Mouse (Mus musculus) cerebellum, adult 2 months (tissue): ENCODE measurements at regions not wholly inside any gene's neighbourhood (a gene's known extent, or its start where the extent isn't known, plus 50 kb on each side); places are given as distances from the start of the nearest gene placed in this dataset.

ENCODE experiments used
- DNase-seq, 2 experiments: peaks; one replicate each; pipeline ENCODE4 v3.0.0; 2021
- H3K27ac ChIP-seq: fragments of 200-500 bp; 2 replicates; pipeline ENCODE4 v1.5.1; 2012; ENCODE audit warnings: low read length, control low read depth, inconsistent platforms; ENCODE audit not compliant: insufficient read depth
- H3K27me3 ChIP-seq: fragments of 200-500 bp; 2 replicates; pipeline ENCODE4 v1.6.1; 2012; ENCODE audit warnings: inconsistent platforms, mild to moderate bottlenecking, low read length, moderate library complexity; ENCODE audit not compliant: control insufficient read depth, insufficient read depth
- H3K4me1 ChIP-seq: fragments of 200-500 bp; 2 replicates; pipeline ENCODE4 v1.6.1; 2011; ENCODE audit warnings: low read length; ENCODE audit not compliant: control insufficient read depth, insufficient read depth
- H3K4me3 ChIP-seq: fragments of 200-500 bp; replicated peaks from 2 replicates; pipeline ENCODE3; 2011; ENCODE audit warnings: mild to moderate bottlenecking, low read depth, low read length, control low read depth; ENCODE audit not compliant: insufficient read depth
- CTCF ChIP-seq: fragments of 200-500 bp; IDR thresholded peaks from 2 replicates; pipeline ENCODE4 v1.5.1; 2011; ENCODE audit warnings: low read depth, mild to moderate bottlenecking, control low read depth, low read length, moderate library complexity, borderline replicate concordance; ENCODE audit not compliant: insufficient read depth
- POLR2A ChIP-seq: fragments of 200-500 bp; IDR thresholded peaks from 2 replicates; pipeline ENCODE4 v1.6.1; 2011; ENCODE audit warnings: low read length, control low read depth, borderline replicate concordance; ENCODE audit not compliant: insufficient read depth
- WGBS: fragments of 180-500 bp; shearing (Covaris S2); methylation state at CpG from one replicate; pipeline ENCODE4 v1.1.7; 2018; 5-methylcytosine and 5-hydroxymethylcytosine counted together

- Histone ChIP-seq H3K4me3 (no peak overlapping the region), H3K27me3 (no peaks in the 10 kb centered on the region; the same call in 1 of the 2 replicates), H3K27ac (no peak overlapping the region), H3K4me1 (no peaks in the 10 kb centered on the region)
- TF ChIP-seq POLR2A (no peak), CTCF (no peak)
- no peak for DNase-seq
- 80% methylated on average over 4 of the region's 4 CpGs for WGBS
Measured at GRCm38 (mm10) chr4:56106962-56107361, 574.7 kb upstream of the Klf4 start.

- no peak overlapping the region for H3K27ac ChIP-seq
- H3K27me3 ChIP-seq, result no peaks in the 10 kb centered on the region
- 94% methylated on average over 3 of the region's 3 CpGs for WGBS
- no peak for DNase-seq
- H3K4me3 ChIP-seq, result no peak overlapping the region
- TF ChIP-seq POLR2A (no peak), CTCF (no peak)
- no peaks in the 10 kb centered on the region for H3K4me1 ChIP-seq
Measured at GRCm38 (mm10) chr4:56102314-56102713, 570.0 kb upstream of the Klf4 start.

DNA sequence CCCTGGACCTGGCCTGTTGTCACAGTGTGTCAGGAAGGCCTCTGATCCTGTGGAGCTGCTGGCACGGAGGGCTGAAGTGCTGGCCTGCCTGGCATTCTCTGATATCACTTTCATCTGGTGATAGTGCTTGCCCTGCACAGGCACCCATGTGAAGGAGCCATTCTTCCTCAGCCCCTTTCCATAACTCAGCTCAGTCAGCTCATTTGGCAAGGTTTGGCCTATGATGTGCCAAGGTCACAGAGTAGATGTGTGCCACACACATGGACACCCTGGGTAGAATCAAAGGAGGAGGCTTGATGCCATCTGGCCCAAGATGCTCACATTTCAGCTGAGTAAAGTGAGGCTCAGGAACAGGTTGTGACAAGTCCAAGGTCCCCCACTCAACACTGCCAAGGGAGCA, 558.5 kb upstream of the Klf4 start:
- DNase-seq, result peak; percentile 56 to 70
- WGBS, result 21% methylated on average over 1 of the region's 1 CpGs
- no peak overlapping the region for H3K4me3 ChIP-seq
- H3K27ac ChIP-seq, result no peak overlapping the region
- H3K27me3 ChIP-seq, result no peaks in the 10 kb centered on the region
- no peak for TF ChIP-seq CTCF
- no peak for TF ChIP-seq POLR2A
- H3K4me1 ChIP-seq, result peaks cover 13% of the 10 kb centered on the region

DNA sequence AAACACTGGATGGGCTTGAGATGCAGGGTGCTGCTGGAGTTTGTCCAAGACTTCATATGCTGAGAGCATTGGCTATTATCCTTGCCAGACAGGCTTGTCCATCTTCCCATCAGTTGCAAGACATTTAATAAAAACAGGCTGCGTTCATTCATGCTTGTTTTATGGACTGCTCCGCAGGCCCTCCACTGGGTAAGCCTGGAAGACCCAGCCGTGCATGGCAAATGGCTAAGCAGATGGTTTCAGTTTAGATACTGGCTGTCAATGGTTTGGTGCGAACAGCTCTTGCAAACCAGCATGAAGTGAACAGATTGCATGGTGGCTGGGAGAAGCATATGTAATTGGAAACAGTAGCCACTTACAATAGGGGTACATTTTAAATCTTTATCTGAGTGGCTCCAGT, 556.4 kb upstream of the Klf4 start:
- Histone ChIP-seq H3K4me1 (peaks cover 13% of the 10 kb centered on the region), H3K4me3 (no peak overlapping the region), H3K27ac (no peak overlapping the region), H3K27me3 (no peaks in the 10 kb centered on the region)
- TF ChIP-seq CTCF (no peak), POLR2A (no peak)
- WGBS, result 7% methylated on average over 4 of the region's 4 CpGs
- DNase-seq, result peak; percentile 64 to 86

- TF ChIP-seq POLR2A, result no peak
- TF ChIP-seq CTCF, result no peak
- H3K27me3 ChIP-seq, result no peaks in the 10 kb centered on the region
- H3K4me1 ChIP-seq, result peaks cover 13% of the 10 kb centered on the region
- DNase-seq, result no peak
- H3K4me3 ChIP-seq, result no peak overlapping the region
- H3K27ac ChIP-seq, result no peak overlapping the region
Measured at GRCm38 (mm10) chr4:56086306-56086705, 554.0 kb upstream of the Klf4 start.

- no peaks in the 10 kb centered on the region for H3K27me3 ChIP-seq
- DNase-seq, result no peak
- no peak overlapping the region for H3K27ac ChIP-seq
- no peak overlapping the region for H3K4me3 ChIP-seq
- no peaks in the 10 kb centered on the region for H3K4me1 ChIP-seq
- WGBS, result 40% methylated on average over 1 of the region's 1 CpGs
- TF ChIP-seq CTCF, result no peak
- TF ChIP-seq POLR2A, result no peak
Measured at GRCm38 (mm10) chr4:56084205-56084604, 551.9 kb upstream of the Klf4 start.

DNA sequence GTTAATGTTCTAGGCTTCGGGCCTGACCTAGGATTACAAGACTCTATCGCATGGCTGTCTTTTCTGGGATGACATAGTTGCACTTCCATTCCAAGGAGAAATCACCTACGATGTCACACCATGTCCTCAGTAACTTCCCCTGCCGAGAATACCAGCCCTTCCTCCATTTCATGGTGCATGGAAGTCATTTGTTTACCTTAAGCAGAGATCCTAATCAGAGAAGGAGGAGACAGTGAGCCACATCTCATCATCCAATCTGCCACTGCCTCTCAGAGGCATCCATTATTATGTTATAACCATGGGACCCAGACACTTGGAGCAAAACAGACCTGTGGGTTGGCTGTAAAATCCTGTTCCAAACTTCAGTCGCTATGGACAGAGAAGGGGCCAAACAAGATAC, 550.1 kb upstream of the Klf4 start:
- Histone ChIP-seq H3K4me3 (no peak overlapping the region), H3K4me1 (no peaks in the 10 kb centered on the region), H3K27me3 (no peaks in the 10 kb centered on the region), H3K27ac (no peak overlapping the region)
- DNase-seq, result no peak
- 87% methylated on average over 5 of the region's 5 CpGs for WGBS
- TF ChIP-seq CTCF (no peak), POLR2A (no peak)

GRCm38 (mm10) chr4:56080960-56081359, 548.7 kb upstream of the Klf4 start:
- no peaks in the 10 kb centered on the region for H3K27me3 ChIP-seq
- TF ChIP-seq CTCF (no peak), POLR2A (no peak)
- no peak for DNase-seq
- H3K27ac ChIP-seq, result no peak overlapping the region
- no peak overlapping the region for H3K4me3 ChIP-seq
- no peaks in the 10 kb centered on the region for H3K4me1 ChIP-seq
- 90% methylated on average over 3 of the region's 3 CpGs for WGBS
